Mouse (Mus musculus) adrenal gland, postnatal 25 days (tissue): ENCODE results near the gene Usp3. TPM values are rescaled to one million over a fixed set of nuclear protein-coding genes. Genes with fewer than 3 reads are reported as not detected.

Source experiments
- DNase-seq: peaks from one replicate; pipeline ENCODE4 v3.0.0; 2021; ENCODE audit warnings: mixed read lengths
- total RNA-seq: library from RNA; stranded (reverse); gene quantifications from 2 replicates; pipeline ENCODE4 v1.2.3, GENCODE M21; 2021

The Usp3 gene
- total RNA-seq, 1 experiment from 2014 or later = 51.1 TPM

DNA sequence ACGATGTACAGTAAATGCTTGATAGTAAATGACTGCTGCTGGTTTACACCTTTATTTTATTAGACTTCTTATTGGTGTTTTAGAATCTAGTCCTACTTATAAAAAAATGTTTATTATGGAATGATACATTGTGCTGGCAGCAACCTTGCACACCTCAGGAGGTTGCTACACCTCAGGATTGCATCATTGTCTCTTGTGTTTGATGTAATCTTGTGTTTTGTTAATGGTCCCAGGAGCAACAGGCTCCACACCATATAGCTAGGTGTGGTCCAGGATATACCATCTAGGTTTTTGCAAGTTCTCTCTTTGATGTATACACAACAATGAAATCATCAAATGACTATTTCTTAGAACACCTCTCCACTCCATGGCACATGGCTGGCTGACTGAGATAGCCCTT is 11.0 kb upstream of the Usp3 start:
- DNase-seq = no peak

DNA sequence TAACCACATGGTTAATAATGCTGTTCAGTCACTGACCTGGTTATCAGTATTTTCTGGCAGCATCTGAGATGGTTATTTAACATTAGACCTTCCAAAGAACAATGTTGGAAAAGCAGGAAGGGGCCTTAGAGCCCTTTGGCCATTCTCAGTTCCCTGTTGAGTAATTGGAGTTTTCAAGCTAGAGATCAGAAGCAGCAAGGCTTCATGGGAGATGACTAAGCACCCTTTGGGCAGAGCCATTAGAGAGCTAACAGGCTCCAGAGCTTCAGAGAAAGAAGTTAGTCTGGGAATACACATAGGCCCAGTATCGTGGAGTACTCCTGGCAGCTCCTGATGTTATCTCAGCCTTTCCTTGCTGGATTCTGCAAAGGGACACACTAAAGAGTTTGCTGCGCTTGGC is 8.1 kb upstream of the Usp3 start:
- DNase-seq = no peak

DNA sequence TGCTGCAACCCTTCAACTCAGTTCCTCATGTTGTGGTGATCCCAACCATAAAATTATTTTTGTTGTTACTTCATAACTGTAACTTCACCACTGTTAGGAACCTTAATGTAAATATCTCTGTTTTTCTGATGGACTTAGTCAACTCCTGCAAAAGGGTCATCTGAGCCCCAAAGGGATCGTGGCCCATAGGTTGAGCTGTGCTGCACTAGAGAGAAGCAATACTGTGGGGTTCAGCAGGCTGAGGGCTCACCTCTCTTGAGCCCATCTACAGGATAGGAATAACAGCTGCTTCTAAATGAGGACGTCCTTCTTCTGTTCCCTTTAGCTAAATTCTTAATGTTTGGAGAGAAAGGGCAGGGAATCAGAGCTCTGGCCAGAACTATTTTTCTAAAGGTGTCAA is 7.6 kb upstream of the Usp3 start:
- DNase-seq = no peak

DNA sequence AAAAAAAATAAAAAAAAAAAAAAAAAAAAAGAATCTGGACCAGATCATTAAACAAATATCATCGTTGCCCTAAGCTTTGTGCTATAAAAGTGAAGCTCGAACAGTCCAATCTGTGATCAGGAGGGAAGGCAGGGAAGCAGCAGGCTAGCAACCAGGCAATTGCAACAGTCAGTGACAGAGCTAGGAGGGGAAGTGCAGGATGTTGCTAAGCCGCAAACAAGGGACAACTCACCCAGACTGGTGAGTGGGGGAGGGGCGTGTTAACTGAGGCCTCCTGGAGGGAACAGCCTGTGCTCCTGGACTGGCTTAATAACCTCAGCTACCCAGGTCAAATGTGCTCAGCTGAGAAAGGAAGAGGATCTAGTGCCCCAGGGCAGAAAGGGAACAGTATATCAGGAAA is 6.6 kb upstream of the Usp3 start:
- peak; percentile 24 for DNase-seq

DNA sequence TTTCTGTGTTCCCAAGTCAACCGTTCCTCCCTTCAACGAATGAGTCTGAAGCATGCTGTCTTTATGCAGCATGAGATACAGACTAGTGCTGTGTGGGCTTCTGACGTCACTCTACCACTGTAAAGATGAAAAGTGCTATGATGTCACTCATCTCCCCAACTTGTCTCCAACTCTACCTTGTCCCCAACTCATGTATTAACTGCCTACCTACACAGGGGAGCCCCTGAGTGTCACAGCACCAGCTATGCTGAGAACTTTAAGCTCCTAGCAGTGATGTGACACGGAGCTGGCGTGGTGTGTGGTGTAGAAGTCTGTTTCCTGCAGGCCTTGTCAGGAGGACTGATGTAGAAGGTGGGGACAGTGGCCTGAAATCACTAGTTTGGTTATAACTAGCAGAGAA is 5.7 kb upstream of the Usp3 start:
- DNase-seq = no peak

DNA sequence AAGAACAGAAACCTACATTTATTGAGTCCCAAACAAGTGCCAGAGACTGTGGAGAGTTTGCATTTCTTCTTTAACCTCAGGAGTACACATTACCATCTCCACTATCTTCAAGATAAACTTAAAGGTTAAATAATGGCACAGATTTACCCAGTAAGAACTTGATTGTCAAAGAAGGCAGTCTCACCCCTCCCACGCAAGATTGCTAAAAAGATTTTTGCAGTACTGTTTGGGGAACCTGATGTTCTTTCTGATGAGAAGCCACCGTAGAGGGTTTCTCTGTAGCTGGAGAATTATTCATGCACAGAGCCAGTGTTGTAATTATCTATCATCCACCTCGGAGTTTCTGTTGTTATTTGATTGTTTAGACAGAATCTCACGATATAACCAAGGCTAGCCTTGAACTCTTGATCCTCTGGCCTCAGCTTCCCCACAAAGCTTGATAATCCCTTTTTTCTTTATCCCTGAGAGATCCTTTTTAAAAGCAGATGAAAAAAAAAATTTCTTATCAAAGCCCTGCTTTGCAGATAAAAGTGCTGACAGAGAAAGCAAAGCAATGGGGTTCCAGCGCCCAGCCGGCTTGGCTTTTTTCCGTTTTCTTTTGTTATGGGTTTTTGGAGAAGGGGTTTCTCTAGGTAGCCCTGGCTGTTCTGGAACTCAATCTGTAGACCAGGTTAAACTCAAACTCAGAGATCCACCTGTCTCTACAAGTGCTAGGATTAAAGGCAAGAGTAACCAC is 4.7 kb upstream of the Usp3 start:
- no peak for DNase-seq

DNA sequence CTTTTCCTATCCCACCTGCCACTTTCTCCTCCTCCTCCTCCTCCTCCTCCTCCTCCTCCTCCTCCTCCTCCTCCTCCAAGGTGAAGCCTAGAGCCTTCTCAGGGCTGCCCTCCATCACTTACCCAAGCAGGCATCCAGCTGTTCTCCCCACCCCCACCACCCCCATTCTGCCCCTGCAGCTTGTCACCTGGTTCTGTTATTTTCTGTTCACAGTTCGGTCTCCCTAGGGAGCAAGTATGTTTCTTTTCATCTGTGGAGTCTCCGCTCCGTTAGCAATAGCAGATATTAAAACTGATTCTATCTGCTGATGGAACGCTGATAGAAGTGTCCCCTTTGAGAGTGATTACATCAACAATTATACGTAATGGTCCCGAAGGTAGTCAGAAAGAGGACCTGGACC is 4.1 kb upstream of the Usp3 start:
- no peak for DNase-seq

DNA sequence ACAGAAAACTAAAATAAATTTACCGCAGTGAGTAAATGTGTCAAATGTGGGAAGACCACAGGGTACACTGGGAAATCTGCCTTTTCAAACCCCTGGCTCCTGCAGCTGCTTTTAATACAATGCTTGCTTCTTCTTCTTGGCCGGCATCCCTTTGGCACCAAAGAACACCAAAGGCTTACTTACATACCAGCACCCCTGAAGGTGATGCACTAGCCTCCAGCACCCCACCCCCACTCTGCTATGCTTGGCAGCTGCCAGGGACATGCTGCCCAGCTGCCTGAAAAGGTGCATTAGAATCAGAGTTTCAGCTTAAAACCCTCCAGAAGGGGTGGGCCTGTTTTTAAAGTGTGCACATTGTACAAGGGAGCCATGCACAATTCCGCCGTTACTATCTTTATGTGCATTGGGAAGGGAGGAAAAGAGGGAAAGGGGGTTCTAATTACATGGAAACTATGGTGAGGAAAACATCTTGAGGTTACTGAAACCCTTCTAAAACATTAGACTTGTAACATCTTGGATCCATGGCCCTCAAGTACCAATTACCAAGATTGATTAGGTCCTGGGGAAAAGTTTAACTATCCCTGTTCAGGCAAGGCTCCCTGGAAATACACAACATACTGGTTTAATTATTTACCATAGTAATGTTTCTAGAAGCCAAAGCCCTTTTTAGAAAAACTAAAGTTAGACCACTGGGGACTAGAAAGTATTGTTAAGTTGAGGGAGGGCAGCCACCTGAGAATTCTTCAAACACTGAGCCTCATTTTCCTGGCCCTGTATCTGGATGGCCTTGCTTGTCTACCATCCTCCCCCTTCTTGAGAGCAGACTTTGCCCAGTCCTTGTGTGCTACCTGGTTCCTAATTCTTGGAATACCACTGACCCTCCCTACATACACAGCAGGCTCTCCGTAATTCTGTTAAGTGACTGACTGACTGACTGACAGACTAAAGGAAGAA is 3.1 kb upstream of the Usp3 start:
- no peak for DNase-seq

DNA sequence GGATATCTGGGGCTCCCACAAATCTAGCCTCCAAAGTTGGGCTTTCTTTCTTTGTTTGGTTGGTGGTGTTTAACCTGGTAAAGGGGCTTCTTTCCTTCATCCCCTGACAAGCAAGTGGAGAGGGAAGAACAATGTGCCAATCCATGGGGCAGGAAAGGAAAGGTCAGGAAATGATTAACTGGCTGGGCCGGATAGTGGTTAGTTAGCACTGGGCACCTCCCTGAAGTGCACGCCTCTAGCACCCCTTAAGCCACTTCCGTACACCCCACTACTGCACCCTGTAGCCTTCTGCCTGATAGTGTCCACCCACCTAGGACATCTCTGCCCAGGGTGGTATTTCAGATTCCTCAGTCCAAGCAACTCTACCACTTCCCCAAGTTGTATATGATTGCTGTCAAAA is 1.1 kb upstream of the Usp3 start:
- DNase-seq = no peak

DNA sequence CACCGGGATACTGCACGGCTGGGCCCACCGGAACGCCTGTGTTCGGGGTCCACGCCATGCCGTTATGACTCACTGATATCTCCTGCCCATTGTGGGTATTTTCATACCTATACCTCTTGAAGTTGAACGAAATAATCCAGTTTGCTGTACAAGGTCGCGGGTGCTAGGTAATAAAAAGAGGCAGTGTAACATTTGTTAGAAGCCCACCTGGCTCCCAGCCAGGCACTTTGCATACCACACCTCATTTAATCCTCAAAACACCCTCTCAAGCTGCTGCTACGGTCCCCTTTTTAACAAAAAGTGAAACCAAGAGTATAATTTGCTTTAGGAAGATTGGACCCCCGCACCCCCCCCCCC is 649 bp upstream of the Usp3 start:
- no peak for DNase-seq

DNA sequence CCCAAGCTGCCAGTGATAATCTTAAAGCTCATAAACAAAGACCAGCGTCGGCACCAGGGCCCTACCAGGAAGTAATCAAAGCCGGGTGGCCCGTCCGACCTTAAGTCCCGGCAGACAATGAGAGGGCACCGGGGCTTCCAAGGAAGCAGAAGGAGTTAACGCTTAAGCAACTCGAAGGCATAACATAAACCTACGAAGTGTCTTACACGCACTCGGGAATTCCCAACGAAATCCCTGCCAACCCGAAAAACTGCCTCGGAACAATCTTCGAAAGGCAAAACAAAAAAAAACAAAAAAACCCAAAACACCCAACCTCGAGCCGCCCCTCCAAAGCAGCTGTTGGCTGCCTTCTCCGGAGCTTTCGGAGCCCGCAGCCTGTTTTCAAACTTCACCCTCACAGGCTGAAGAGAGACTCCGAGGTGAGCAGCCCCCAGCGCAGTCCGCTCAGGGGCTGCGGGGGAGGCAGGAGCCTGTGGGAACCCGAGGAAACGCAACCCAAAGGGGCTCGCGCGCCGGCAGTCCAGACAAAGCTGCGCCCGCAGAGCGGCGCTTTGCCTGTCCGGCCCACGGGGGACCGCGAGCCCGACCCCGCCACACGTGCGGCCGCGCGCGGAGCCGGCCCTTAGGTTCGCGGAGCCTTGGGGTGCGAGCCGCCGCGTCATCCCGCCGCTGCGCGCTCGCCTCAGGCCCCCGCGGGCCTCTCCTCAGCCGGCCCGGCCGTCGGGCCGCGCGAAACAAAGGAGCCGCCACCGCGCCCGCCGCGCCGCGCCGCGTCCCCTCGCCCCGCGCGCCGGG is 894 bp downstream of the Usp3 start:
- DNase-seq = peak; percentile 52

DNA sequence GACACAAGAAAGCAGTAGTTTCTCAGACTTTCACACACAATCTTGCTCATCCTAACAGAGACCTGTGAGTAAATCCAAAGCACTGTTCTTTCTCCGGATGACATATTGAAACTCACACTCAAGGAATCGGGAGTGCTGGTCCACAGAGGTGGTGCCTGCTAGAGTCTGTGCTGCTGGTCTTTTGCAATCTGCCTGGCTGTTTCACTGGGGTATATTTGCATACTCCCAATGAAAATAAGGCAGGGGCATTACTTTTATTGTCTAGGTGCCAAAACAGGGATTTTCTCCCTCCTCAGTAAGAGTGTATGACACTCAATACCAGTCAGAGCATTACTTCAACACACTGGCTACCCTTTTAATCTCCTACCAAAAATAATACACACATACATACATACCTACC is 2.9 kb downstream of the Usp3 start:
- DNase-seq = no peak

DNA sequence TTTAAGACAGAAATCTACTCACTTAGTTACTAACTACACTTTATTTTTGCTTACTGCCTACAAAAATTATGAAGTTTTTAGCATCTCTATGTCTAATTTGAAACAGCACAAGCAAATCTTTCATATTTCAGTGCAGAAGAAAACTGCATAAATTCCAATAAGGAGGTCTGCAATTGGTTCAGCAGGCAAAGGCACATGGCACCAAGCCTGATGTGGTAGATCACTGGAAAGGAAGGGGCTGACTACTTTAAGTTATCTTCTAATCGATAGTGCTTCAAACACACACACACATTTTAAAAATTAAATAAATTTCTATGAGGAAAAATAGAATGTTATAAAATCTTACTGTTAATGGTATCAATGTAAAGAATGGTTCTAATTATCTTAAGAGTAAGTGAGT is 5.9 kb downstream of the Usp3 start:
- DNase-seq = no peak

DNA sequence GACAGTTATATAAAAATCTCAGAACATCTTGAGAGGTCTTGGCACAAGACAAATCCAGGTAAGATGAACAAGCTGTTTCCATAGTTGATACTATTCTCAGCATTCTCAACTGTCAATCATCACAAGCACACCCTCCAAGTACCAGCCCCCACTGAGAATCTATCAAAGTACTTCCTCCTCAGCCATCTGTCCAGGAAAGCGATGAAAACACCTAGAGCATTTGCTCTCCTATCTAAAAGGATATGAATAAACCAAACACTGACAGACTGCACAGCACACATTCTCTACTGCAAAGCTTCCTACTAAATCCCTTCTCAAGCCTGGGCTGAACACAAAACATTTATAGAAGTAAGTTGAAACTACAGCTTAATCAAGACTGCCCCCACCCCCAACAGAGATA is 6.4 kb downstream of the Usp3 start:
- DNase-seq = no peak

DNA sequence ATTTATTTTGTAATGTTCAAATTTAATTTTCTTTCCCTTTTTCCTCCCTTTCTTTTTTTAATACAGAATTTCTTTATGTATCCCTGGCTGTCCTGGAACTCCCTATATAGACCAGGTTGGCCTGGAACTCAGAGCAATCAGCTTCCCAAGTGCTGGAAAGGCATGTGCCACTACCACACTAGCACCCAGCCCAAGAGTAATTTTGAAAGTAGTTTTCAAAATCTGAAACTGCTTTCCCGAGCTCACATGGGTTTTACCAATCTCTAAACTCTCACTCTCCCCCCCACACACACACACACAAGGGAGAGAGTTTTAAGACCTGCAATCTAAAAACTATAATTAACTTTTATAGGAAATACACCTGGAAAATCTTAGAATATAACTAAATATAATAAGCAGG is 7.8 kb downstream of the Usp3 start:
- no peak for DNase-seq

DNA sequence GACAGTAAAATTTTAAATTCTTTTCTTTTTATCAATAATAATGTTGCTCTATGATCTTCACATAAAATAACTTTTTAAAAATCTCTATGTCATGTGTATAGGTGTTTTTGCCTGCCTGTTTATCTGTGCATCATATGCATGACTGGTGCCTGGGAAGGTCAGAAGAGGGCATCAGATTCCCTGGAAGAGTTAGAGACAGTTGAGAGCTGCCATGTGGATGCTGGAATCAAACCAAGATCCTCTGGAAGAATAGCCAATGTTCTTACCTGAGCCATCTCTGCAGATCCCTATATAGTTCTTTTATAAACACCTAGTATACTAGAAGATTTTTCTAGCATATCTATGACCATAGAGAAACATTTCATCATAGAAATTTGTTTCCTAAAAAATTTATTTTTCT is 8.8 kb downstream of the Usp3 start:
- no peak for DNase-seq

DNA sequence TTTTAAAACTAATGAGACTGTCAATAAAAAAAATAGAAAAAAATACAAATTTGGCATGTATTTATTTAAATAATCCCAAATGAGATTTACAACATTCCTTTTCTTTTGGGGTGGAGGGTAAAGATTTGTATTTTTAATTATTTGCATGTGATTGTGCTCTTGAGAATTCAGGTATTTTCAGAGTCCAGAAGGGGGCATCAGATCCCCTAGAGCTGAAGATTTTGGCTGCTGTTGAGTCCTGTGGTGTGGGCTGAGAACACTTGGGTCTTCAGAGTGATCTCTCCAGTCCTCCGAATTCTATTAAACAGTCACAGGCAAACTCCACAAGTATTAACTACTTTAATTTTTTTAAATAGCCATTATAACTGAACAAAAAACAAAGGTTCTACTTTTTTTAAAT is 9.7 kb downstream of the Usp3 start:
- DNase-seq = no peak

DNA sequence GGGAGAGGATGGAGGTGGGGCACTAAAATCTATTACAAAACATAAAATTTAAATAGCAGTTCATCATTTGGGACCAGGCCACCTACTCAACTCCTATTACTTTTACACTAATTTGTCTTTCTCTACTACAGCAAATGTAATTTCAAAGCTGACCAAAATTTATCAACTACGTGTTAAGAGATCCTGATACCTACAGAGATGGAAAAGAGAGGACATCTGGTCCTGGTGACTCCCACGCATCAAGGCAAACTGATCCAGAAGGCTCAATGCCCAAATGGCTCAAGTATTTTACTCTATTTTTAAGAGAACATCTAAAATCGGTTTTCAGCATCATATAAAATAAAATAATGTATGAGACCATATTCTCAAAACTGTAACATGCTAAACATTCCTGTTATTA is 11.2 kb downstream of the Usp3 start:
- no peak for DNase-seq

DNA sequence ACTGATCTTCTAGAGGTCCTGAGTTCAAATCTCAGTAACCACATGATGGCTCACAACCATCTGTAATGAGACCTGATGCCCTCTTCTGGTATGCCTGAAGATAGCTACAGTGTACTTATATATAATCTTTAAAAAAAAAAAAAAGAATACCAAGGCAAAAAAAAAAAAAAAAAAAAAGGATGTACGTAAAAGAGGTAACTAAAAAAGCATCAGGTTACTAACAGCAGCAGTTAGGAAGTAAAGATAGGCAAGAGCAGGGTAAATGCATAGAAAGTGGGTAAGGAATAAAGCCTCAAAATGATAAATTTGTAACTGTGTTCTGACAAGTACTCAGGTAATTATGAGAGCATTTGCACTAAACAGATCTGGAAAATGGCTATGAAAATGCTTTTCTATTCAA is 12.2 kb downstream of the Usp3 start:
- DNase-seq = no peak

DNA sequence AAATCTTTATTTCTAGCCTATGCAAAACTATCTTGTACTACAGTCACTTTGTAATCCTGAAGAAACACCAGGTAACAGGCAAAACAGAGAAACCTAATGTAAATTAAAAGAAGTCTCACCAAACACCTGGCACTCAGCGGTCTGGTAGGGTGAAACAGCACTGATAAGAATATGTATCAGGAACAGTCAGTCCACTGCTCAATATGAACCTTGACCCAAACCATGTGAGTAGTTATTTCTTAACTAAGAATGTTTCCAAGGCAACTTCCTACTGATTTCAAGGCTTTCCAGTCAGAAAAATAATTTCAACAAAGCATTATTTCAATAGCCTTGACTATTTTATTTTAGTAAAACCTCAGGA is 17.1 kb downstream of the Usp3 start:
- DNase-seq = no peak

DNA sequence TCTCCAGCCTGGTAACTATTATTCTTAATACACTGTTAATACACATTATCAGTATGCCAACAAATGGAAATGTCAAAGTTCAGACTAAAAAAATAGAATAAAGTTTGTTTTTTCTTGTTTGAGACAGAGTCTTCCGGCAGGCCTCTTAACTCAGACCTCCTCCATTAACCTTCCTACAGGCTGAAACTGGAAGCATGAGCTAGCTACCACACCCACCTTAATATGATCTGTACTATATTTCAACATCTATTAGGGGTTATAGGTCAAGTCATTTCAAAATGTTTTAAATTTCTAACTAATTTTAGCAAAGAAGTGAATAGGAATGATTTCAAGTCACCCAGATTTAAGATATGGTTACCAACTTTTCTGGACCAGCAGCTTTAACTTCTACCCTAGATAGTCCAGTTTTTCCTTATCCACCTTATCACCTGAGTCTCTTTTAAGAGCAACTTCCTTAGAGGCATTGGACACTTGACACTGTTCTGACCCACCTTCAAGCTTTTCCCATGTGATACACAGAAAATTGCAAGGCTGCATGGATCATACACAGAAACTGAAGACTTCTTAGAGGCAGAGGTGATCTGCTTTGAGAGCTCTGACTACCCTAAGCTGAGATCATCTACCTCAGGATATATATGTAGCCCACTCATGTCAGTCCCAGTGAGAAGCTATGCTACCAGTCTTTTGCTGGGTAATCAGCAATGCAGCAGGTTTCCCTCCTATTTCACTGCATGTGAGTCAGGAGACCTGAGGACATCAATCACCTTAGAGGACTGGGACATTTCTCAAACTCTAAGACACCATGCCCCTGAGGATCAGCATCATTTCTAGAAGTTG is 17.7 kb downstream of the Usp3 start:
- no peak for DNase-seq

DNA sequence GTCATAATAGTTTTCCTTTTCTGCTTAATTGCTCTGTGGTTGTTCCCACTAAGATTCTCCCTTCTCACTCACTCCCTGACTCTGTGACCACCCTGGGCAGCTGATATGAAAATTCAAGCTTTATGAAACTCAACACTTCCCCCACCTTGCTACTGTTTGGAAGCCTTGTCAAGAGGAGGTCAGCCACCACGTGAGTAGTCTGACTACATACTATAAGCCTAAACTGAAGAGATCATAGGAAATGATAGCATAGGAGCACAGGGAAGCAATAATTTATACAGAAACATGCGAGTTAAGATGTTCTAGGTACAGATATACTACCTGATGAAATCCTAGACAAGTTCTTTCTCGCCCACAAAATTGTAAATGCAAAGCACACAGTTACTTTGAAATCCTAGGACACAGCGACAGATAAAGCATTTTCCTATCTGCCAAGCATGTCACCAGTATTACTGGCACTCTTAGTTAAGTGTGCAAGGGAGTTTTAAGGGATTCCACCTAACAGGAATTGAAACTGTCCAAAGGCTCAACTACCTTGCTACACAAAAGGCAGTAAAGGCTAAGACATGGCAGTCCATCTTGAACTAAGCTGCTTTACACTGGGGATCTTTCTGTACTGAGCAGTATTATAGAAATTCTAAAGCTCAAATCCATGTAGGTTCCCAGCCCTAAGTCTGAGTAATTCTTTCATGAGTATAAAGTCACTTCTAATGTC is 20.8 kb downstream of the Usp3 start:
- DNase-seq = no peak
